Mouse (Mus musculus): ENCODE measurements around the gene Gm49776.

- TF ChIP-seq GATA1 (IDR thresholded peaks at IDR 0.05; ENCODE audit: low read length) (no peak), TAL1 (IDR thresholded peaks at IDR 0.05; ENCODE audit: low read length) (0 out of 3 replicates have a peak, but pooled peaks have one; percentile 2)
These were observed 30.2 kb downstream of the Gm49776 start for GRCm38 (mm10) chr16:18227897-18228422.

Measured in erythroblast, embryonic 14.5 days (primary cell).